Mouse (Mus musculus) urinary bladder, adult 2 months (tissue): ENCODE data around the gene Fbxl20. TPM values are rescaled to one million over a fixed set of nuclear protein-coding genes. Genes with fewer than 3 reads are reported as not detected.
"Not testable (repeated sequence)": the region's sequence is repeated elsewhere in the genome, so short reads cannot be mapped to it uniquely, and the experiment has no call there.

Experiments
- DNase-seq: peaks from one replicate; pipeline ENCODE4 v3.0.0; 2022; ENCODE audit warnings: low spot score
- polyA plus RNA-seq: library from polyadenylated mRNA; depleted of rRNA; stranded (reverse); fragments of >200 nt; gene quantifications from 2 replicates; pipeline ENCODE4 v1.2.3, GENCODE M21; 2012; rRNA removed

Gene Fbxl20
- polyA plus RNA-seq: 19.9 and 22.0 TPM in 2 replicates

DNA sequence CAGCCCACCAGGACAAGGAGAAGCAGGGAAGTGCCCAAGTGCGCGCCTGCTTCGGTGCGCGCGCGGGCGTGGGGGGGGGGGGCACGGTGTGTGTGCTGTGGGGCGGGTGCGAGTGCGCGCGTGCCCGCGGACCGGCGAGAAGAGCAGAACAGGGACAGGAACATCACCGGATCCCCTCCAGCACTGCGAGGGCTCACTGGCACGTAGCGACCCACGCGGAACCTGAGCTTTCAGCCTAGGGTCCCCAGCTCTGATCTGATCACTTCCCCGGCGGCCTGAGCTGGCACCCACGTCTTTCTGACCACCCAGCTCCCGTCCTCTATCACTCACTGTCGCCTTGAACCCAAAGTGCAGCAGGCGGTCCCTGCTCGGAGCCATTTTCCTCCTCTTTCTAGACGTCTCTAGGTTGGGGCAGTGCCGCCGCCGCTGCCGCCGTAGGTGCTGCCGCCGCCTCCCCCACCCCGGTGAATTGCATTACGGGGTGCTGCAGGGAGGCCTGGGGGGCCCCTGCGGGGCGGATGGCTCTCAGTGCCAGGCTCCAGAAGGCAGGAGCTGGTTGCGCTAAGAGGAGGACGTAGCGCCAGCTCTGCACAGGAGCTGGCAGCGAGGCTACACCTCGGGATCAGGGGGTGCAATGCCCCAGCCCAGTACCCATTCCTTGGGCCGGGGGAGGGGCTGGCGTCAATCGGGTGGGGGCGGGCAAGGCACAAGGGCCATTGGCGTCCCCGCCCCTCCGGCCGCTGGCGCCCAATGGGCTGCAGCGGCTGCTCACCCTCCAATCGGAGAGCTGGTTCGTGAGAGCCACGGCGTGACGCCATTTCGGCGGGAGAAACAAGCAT lies at the start of gene Fbxl20:
Fbxl20 (minus strand) TSS at position 618 of the 839 bp plus-strand sequence.
- peak; percentile 71 for DNase-seq

GRCm38 (mm10) chr11:98192901-98193805 lies 43.0 kb upstream of the Fbxl20 start, which contains the start of gene Med1:
Med1 (minus strand) TSS chr11:98193293.
- peak; percentile 77 for DNase-seq

GRCm38 (mm10) chr11:98190820-98191219 lies 40.6 kb upstream of the Fbxl20 start:
- DNase-seq: no peak

DNA sequence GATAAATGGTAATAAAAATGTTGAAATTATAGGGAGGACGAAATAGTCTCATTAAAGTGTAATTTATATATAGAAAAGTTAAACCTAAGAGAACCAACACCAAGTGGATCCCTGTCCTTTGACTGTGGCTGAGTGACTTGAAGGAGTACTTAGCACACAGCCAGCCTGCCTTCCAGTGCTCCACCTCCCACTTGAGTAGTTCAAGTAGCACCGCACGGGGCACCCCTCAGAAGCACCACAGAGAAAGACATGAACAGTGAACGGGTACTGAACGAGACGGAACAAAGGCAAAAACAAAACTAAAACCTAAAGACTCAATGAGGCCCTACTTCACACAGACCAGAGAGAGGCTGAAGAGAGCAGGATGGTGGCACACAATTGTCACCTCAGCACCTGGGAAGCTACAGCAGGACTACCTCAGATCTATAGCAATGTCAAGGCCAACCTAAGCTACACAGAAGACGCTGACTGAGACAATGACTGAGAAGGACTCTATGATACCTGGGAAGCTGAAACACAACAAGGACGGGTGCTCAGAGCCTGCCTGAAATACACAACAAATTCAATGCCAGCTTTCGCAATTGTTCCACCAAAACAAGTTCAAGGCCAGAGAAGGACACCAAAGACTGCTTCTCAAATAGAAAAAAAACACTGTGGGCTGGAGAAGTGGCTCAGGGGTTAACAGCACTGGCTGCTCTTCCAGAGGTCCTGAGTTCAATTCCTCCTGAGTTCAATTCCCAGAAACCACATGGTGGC lies 37.6 kb upstream of the Fbxl20 start:
- DNase-seq: no peak

DNA sequence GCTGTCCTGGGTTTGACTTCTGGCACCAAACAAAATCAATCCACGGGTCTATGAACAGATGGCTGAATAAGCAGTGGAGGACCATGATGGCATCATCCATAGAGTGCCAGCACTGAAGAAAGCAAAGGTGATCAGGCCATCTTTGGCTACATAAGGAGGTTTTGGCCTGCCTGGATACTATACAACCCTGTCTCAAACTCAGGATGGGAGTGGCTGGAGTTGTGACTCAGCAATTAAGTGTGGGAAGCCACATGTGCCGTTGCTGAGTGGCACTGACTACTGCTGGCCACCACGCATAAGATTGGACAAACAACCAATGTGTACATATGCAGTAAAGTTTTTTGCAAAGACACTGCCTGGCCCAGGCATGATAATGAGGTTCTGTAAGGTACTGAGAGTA lies 31.9 kb upstream of the Fbxl20 start:
- DNase-seq: not testable (repeated sequence)

DNA sequence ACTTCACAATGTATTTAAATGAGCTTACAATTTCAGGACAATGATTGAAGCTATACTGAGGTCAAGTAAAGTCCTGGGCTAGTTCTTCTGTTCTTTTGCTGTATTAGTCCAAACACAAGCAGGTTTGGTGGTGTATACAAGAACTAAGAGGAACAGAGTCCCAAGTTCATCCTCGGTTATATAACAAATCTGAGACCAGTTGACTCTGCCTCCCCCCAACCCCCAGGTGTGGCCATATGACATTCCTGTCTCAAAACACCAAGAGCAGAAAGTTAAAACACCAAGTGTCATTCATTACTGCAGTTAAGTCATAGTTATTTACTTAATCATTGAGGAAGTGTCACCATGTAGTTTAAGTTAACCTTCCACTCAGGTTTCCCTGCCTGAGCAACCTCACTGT lies 18.2 kb upstream of the Fbxl20 start:
- no peak for DNase-seq

DNA sequence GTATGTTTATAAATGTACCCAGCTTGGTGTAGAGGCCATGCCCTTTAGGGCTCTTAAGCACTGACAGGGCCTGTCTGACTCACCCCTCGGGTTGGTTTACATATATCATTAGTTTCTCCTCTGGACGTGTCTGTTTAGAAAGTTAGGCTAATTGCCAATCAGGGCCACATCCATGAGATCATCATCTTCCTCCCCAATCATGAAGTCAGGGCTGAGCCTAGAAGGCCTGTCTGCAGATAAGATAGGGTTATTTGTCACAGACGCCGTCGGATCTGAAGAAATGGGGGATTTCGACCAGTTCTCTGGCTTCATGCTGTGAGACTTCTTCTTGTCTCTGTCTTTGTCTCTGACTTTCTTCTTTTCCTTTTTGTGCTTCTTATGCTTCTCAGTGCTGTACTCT lies 4.9 kb upstream of the Fbxl20 start:
- DNase-seq: no peak

GRCm38 (mm10) chr11:98150625-98151156 lies 488 bp upstream of the Fbxl20 start:
- no peak for DNase-seq

GRCm38 (mm10) chr11:98149304-98149750 lies 876 bp downstream of the Fbxl20 start:
- peak; percentile 95 for DNase-seq

DNA sequence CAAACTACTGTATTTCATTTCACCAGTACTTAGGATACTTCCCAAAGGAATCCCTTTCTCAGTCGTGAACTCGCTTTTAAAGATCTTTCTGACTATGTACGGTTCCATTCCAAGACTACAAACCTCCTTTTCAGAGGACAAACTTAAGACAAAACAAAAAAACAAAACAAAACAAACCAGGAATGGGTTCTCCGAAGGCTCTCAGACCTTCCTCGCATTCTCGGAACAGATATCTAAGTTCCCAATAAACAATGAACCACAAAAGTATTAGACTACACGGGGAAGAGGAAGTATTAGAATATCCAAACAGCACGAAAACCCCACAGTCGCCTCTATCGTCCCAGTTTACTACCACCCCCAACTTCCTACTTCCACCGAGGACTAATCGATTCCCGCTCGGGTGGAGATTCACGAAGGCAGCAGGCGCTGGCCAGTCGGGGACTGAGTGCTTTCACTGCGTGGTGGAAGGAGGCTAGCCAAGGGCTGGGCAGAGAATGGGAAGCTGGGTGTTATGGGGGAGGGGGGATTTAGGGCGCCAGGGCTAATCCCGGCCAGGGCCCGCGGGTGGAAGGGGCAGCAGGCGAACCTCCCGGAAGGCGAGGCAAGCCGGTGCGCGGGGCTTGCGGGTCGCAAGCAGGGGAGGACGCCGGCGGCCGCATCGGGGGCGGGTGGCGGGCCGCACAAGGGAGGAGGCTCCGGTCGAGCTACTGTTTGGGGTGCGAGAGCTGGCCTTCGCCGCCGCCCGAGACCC lies 1.5 kb downstream of the Fbxl20 start:
- no peak for DNase-seq

DNA sequence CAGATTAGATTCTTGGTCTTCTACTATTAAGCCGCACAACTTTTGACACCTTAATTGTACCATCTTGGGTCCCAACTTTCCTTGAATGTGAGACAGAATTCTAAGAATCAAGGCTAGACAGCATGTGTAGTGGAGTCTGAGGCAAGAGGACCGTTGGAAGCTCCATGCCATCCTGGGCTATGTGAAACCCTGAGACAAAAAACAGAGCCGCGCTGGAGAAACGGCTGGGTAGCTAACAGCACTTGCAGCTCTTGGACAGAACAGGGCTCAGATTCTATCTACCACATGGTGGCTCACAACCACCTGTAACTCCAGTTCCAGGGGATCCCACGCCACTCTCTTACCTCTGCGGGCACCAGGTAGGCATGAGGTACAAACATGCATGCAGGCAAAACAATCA lies 4.3 kb downstream of the Fbxl20 start:
- no peak for DNase-seq

DNA sequence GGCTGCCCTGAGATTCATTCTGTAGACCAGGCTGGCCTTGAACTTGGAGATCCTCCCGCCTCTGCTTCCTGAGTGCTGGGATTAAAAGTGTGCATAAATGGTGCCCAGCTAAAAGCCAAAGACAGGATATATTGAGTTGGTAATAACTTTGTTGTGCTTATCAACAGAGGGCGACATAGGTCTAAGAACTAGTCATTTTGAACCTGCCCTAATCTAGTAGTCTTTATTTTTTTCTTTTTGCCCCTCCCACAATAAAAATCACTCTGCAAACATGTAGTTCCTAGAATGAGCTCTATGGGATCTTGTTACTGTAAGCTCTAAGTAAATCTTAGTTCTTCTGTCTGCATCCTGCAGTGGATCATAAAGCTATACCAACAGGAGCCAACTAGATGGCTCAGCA lies 7.7 kb downstream of the Fbxl20 start:
- DNase-seq: no peak

DNA sequence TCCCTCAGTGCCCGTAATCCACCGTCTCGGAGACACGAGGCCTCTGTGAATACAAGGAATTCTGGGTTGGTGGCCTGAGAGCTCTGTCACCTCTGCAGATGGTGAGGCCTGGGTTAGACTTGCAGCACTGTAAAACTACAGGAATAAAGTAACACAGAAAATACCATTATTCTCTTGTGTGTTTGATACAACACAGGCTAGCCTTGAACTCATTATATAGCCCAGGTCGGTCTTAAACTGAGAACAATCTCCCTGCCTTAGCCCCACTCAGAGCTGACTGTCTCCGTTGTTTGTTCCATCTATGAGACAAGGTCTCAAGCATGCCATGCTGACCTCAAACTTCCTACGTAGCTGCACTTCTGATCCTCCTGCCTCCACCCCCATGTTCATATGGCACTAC lies 11.3 kb downstream of the Fbxl20 start:
- DNase-seq: no peak

- DNase-seq: no peak
These were observed 12.4 kb downstream of the Fbxl20 start for GRCm38 (mm10) chr11:98137836-98138235.

- no peak for DNase-seq
These were observed 15.3 kb downstream of the Fbxl20 start for GRCm38 (mm10) chr11:98134951-98135350.

GRCm38 (mm10) chr11:98123424-98123823 lies 26.8 kb downstream of the Fbxl20 start:
- no peak for DNase-seq

DNA sequence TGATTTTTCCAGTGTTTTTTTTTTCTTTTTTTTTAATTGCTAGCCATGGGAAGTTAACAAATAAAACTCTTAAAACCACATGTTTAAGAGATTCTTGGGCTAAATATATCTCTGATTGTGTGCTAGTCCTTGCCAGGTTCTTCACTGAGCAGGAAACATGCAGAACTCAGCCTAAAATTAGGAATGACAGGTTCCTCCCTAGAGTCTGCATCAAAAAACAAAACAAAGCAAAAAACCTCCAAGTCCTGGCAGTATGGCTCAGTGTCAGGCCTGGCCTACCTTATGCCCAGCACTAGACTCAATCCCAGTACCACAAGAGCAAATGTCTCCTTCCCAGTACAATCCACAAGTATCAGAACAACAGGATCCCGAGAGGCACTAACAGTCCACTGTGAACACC lies 35.8 kb downstream of the Fbxl20 start:
- DNase-seq: no peak

DNA sequence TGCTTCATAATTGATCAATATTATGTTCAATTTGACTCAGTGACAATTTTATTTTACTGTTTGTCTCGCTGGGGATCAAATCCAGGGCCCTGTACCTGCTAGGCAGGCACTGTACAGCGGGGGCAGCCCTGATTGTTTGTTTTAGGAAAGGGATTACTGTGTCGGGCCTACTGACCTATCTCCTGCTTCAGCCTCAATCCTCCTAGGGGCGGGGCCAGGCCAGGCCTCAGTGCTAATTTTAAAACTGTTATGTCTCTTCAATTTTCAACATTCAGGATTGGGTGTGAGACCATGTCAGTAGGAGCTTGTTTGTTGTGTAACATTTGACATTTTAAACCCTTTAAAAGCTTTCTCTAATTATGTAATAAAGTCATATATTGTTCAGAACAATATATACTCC lies 36.7 kb downstream of the Fbxl20 start:
- DNase-seq: no peak

DNA sequence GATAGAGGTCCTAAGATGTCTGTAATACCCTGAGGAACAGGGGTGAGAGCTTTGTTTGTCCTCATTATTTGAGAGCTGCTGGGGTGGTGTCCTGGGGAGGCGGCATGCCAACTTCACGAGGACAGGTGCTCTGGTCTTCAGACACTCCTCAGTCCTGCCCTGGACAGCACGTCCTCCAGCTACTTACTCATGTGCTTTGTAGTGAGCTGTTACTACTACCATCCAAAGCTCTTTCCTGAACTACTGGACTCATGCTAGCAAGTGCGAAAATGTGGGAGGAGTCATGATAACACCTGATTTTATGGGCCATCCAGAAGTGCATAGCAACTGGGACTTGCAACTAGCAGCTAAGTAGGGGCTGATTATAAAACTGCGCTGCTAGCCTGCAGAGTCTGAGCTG lies 40.5 kb downstream of the Fbxl20 start:
- DNase-seq: no peak

DNA sequence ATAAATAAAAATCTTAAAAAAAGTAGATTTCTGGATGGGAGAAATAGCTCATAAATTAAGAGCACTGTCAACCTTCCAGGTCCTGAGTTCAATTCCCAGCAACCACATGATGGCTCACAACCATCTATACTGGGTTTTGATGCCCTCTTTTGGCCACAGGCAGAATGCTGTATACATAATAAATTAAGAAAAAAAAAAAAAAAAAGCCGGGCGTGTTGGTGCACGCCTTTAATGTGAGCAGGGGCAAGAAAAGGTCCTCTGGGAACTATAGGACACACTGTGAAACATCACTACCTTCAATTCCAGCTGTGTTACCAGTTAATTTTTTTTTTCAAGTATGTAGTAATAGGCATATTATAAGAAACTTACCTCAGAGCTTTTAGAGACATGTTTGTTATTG lies 48.9 kb downstream of the Fbxl20 start:
- DNase-seq: no peak

- no peak for DNase-seq
These were observed 59.6 kb downstream of the Fbxl20 start for GRCm38 (mm10) chr11:98090583-98090982.
